Mouse (Mus musculus) retina, embryonic 14.5 days (tissue): ENCODE measurements around the gene Lpcat3.
A peak's percentile ranks its signal among the peaks of the same experiment; 100 is the strongest.

Experiments
- DNase-seq: peaks from one replicate; pipeline ENCODE4 v3.0.0-alpha.2; 2015; ENCODE audit warnings: low spot score

Gene Lpcat3

GRCm38 (mm10) chr6:124738511-124739023 lies 75.7 kb downstream of the Lpcat3 start, which contains the start of gene Ptpn6:
Ptpn6 (minus strand) TSS chr6:124738714.
- peak; percentile 26 for DNase-seq

- DNase-seq = no peak
Measured at GRCm38 (mm10) chr6:124739231-124739796, 76.5 kb downstream of the Lpcat3 start.

- peak; percentile 73 for DNase-seq
Measured at GRCm38 (mm10) chr6:124740211-124740887, 77.5 kb downstream of the Lpcat3 start.

GRCm38 (mm10) chr6:124740888-124741761 lies 78.3 kb downstream of the Lpcat3 start, which contains the start of gene Grcc10:
Grcc10 (minus strand) TSS chr6:124741374.
- DNase-seq = peak; percentile 96

GRCm38 (mm10) chr6:124741842-124742241 lies 79.0 kb downstream of the Lpcat3 start:
- DNase-seq = no peak

- DNase-seq = no peak
Measured at GRCm38 (mm10) chr6:124742839-124743514, 80.2 kb downstream of the Lpcat3 start.

GRCm38 (mm10) chr6:124743647-124744046 lies 80.8 kb downstream of the Lpcat3 start:
- DNase-seq = no peak

- no peak for DNase-seq
Measured at GRCm38 (mm10) chr6:124744755-124745321, 82.0 kb downstream of the Lpcat3 start.

- DNase-seq = peak; percentile 96
Measured at GRCm38 (mm10) chr6:124745490-124746295, 82.9 kb downstream of the Lpcat3 start.

GRCm38 (mm10) chr6:124746296-124746605 lies 83.4 kb downstream of the Lpcat3 start:
- no peak for DNase-seq

GRCm38 (mm10) chr6:124746654-124747632 lies 84.1 kb downstream of the Lpcat3 start:
- DNase-seq = no peak

GRCm38 (mm10) chr6:124750405-124750804 lies 87.6 kb downstream of the Lpcat3 start:
- no peak for DNase-seq

GRCm38 (mm10) chr6:124753861-124754260 lies 91.0 kb downstream of the Lpcat3 start:
- DNase-seq = no peak
